Mouse (Mus musculus) intestine, embryonic 15.5 days (tissue): ENCODE measurements around the gene Olfr1308. TPM values are rescaled to one million over a fixed set of nuclear protein-coding genes. Genes with fewer than 3 reads are reported as not detected.

ENCODE experiments used
- ATAC-seq: fragments of 200-750 bp; cut with Nextera tagmentation; 2 replicates; pipeline ENCODE4 v1.8.0; 2017; ENCODE audit warnings: moderate TSS enrichment, moderate library complexity
- H3K27ac ChIP-seq: fragments of 300-500 bp; sonication (generic); 2 replicates; pipeline ENCODE4 v1.5.1; 2015; ENCODE audit warnings: mild to moderate bottlenecking, inconsistent platforms
- H3K27me3 ChIP-seq: fragments of 300-500 bp; sonication (generic); replicated peaks from 2 replicates; pipeline ENCODE4 v1.6.1; 2015; ENCODE audit warnings: inconsistent platforms
- H3K36me3 ChIP-seq: fragments of 300-500 bp; sonication (generic); 2 replicates; pipeline ENCODE4 v1.6.1; 2015; ENCODE audit warnings: inconsistent platforms
- H3K4me1 ChIP-seq: fragments of 300-500 bp; sonication (generic); replicated peaks from 2 replicates; pipeline ENCODE4 v1.6.1; 2015; ENCODE audit warnings: inconsistent platforms
- H3K4me2 ChIP-seq: fragments of 300-500 bp; sonication (generic); replicated peaks from 2 replicates; pipeline ENCODE4 v1.6.1; 2015; ENCODE audit warnings: mild to moderate bottlenecking, inconsistent platforms
- H3K4me3 ChIP-seq: fragments of 300-500 bp; sonication (generic); replicated peaks from 2 replicates; pipeline ENCODE4 v1.5.1; 2015; ENCODE audit warnings: inconsistent platforms
- H3K9ac ChIP-seq: fragments of 300-500 bp; sonication (generic); 2 replicates; pipeline ENCODE4 v1.6.1; 2015; ENCODE audit warnings: inconsistent platforms
- H3K9me3 ChIP-seq: fragments of 300-500 bp; sonication (generic); 2 replicates; pipeline ENCODE4 v1.6.1; 2016; ENCODE audit warnings: inconsistent platforms
- WGBS: fragments of 180-500 bp; shearing (Covaris S2); methylation state at CpG from one replicate; pipeline ENCODE4 v1.1.7; 2015; 5-methylcytosine and 5-hydroxymethylcytosine counted together
- polyA plus RNA-seq: library from polyadenylated mRNA; unstranded; fragments of >200 nt; fragmentation: Nextera tagmentation; extraction: Ambion mirVana; gene quantifications from 2 replicates; pipeline ENCODE4 v1.2.1, GENCODE M21; 2015

The Olfr1308 gene
- not detected in 2 replicates for polyA plus RNA-seq

GRCm38 (mm10) chr2:111964844-111965243, at the start of gene Olfr1308:
Gene Olfr1308, minus strand, starts transcription at chr2:111964944.
- 58% methylated on average over 1 of the region's 1 CpGs for WGBS
- no peak within 1 kb of the TSS for H3K4me2 ChIP-seq
- no peaks in the 10 kb centered on the region for H3K27me3 ChIP-seq
- no peak within 1 kb of the TSS for H3K4me3 ChIP-seq
- H3K9me3 ChIP-seq, result no peaks in the 10 kb centered on the region
- no peak for ATAC-seq
- H3K9ac ChIP-seq, result no peak within 1 kb of the TSS
- no peak within 1 kb of the TSS for H3K27ac ChIP-seq
- no peaks in the 10 kb centered on the region for H3K36me3 ChIP-seq
- H3K4me1 ChIP-seq, result no peaks in the 10 kb centered on the region

GRCm38 (mm10) chr2:112012608-112013007, 47.9 kb upstream of the Olfr1308 start, which contains the start of gene Olfr1310:
Gene Olfr1310, minus strand, starts transcription at chr2:112012708.
- H3K9me3 ChIP-seq, result no peaks in the 10 kb centered on the region
- H3K36me3 ChIP-seq, result no peaks in the 10 kb centered on the region
- H3K27ac ChIP-seq, result no peak within 1 kb of the TSS
- H3K4me1 ChIP-seq, result no peaks in the 10 kb centered on the region
- ATAC-seq, result no peak
- no peak within 1 kb of the TSS for H3K4me3 ChIP-seq
- H3K4me2 ChIP-seq, result no peak within 1 kb of the TSS
- H3K27me3 ChIP-seq, result no peaks in the 10 kb centered on the region
- H3K9ac ChIP-seq, result no peak within 1 kb of the TSS

- Histone ChIP-seq H3K9me3 (no peaks in the 10 kb centered on the region), H3K27me3 (no peaks in the 10 kb centered on the region), H3K4me2 (no peak within 1 kb of the TSS), H3K27ac (no peak within 1 kb of the TSS), H3K9ac (no peak within 1 kb of the TSS), H3K36me3 (no peaks in the 10 kb centered on the region), H3K4me1 (no peaks in the 10 kb centered on the region), H3K4me3 (no peak within 1 kb of the TSS)
- WGBS, result 62% methylated on average over 1 of the region's 1 CpGs
- no peak for ATAC-seq
Measured at GRCm38 (mm10) chr2:111990181-111990580, 25.4 kb upstream of the Olfr1308 start, which contains the start of gene Olfr1309. Gene Olfr1309, minus strand, starts transcription at chr2:111990281.

- Histone ChIP-seq H3K27me3 (no peaks in the 10 kb centered on the region), H3K27ac (no peak within 1 kb of the TSS), H3K36me3 (no peaks in the 10 kb centered on the region), H3K9me3 (no peaks in the 10 kb centered on the region), H3K4me2 (no peak within 1 kb of the TSS), H3K9ac (no peak within 1 kb of the TSS), H3K4me3 (no peak within 1 kb of the TSS), H3K4me1 (no peaks in the 10 kb centered on the region)
- WGBS, result 75% methylated on average over 1 of the region's 1 CpGs
- no peak for ATAC-seq
Measured at GRCm38 (mm10) chr2:111949340-111949739, 15.4 kb downstream of the Olfr1308 start, which contains the start of gene Olfr1307. Gene Olfr1307, minus strand, starts transcription at chr2:111949440.

- Histone ChIP-seq H3K27ac (no peak within 1 kb of the TSS), H3K9me3 (no peaks in the 10 kb centered on the region), H3K36me3 (no peaks in the 10 kb centered on the region), H3K4me3 (no peak within 1 kb of the TSS), H3K4me2 (no peak within 1 kb of the TSS), H3K9ac (no peak within 1 kb of the TSS), H3K27me3 (no peaks in the 10 kb centered on the region), H3K4me1 (no peaks in the 10 kb centered on the region)
- WGBS, result 83% methylated on average over 1 of the region's 1 CpGs
- ATAC-seq, result no peak
Measured at GRCm38 (mm10) chr2:111916171-111916570, 48.6 kb downstream of the Olfr1308 start, which contains the start of gene Olfr1306. Gene Olfr1306, minus strand, starts transcription at chr2:111916271.

Other genes starting within 250 kb of the Olfr1308 start
- not detected in 2 replicates for gene Olfr1301, start 213.9 kb downstream of the Olfr1308 start, polyA plus RNA-seq
- not detected in 2 replicates for gene Olfr1302, start 187.5 kb downstream of the Olfr1308 start, polyA plus RNA-seq
- gene Olfr1303, start 144.6 kb downstream of the Olfr1308 start, polyA plus RNA-seq, result not detected in 2 replicates
- gene Olfr1305, start 87.8 kb downstream of the Olfr1308 start, polyA plus RNA-seq, result not detected in 2 replicates
- gene Olfr1306, start 48.7 kb downstream of the Olfr1308 start, polyA plus RNA-seq, result not detected in 2 replicates
- gene Olfr1307, start 15.5 kb downstream of the Olfr1308 start, polyA plus RNA-seq, result 0.01 TPM in 1 of 2 replicates, not detected in the other
- not detected in 2 replicates for gene Olfr1309, start 25.3 kb upstream of the Olfr1308 start, polyA plus RNA-seq
- not detected in 2 replicates for gene Olfr1310, start 47.8 kb upstream of the Olfr1308 start, polyA plus RNA-seq
- gene Olfr1311, start 59.5 kb upstream of the Olfr1308 start, polyA plus RNA-seq, result not detected in 2 replicates
- not detected in 2 replicates for gene Olfr1312, start 85.3 kb upstream of the Olfr1308 start, polyA plus RNA-seq
- not detected in 2 replicates for gene Olfr1313, start 112.9 kb upstream of the Olfr1308 start, polyA plus RNA-seq
- gene Olfr1314, start 131.8 kb upstream of the Olfr1308 start, polyA plus RNA-seq, result not detected in 2 replicates
- not detected in 2 replicates for gene Olfr1315-ps1, start 150.5 kb upstream of the Olfr1308 start, polyA plus RNA-seq
- gene Olfr1316, start 170.0 kb upstream of the Olfr1308 start, polyA plus RNA-seq, result not detected in 2 replicates
- not detected in 2 replicates for gene Olfr1317, start 175.4 kb upstream of the Olfr1308 start, polyA plus RNA-seq
- gene Olfr1318, start 189.3 kb upstream of the Olfr1308 start, polyA plus RNA-seq, result not detected in 2 replicates